Mouse (Mus musculus) gastrocnemius, adult 8-10 months (tissue): ENCODE measurements around the gene Afp. TPM values are rescaled to one million over a fixed set of nuclear protein-coding genes. Genes with fewer than 3 reads are reported as not detected.

ENCODE experiments used
- DNase-seq, 2 experiments: peaks; one replicate each; pipeline ENCODE4 v3.0.0; 2022; ENCODE audit warnings: low spot score in 2 of 2
- total RNA-seq, 4 experiments: library from RNA; stranded (reverse); gene quantifications; 2 replicates each; pipeline ENCODE4 v1.2.4; 2022

The Afp gene
- total RNA-seq, 4 experiments from 2014 or later = not detected

DNA sequence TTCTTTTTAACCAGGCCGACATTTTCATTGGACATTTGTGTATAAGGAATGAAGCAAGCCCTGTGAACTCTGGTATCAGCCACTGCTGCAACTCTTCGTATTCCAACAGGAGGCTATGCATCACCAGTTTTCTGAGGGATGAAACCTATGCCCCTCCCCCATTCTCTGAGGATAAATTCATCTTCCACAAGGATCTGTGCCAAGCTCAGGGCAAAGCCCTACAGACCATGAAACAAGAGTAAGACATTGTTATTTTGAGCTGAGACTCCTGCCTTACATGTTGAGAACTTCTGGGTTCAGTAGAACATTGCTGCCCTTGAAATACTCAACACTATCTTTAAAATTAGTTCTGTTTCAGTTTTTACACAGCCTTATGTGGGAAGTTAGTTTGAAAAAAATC lies 16.0 kb downstream of the Afp start:
- no peak for DNase-seq

GRCm38 (mm10) chr5:90507411-90507949 lies 16.9 kb downstream of the Afp start:
- DNase-seq = no peak

- no peak for DNase-seq
Measured at GRCm38 (mm10) chr5:90509828-90510592, 19.5 kb downstream of the Afp start.

DNA sequence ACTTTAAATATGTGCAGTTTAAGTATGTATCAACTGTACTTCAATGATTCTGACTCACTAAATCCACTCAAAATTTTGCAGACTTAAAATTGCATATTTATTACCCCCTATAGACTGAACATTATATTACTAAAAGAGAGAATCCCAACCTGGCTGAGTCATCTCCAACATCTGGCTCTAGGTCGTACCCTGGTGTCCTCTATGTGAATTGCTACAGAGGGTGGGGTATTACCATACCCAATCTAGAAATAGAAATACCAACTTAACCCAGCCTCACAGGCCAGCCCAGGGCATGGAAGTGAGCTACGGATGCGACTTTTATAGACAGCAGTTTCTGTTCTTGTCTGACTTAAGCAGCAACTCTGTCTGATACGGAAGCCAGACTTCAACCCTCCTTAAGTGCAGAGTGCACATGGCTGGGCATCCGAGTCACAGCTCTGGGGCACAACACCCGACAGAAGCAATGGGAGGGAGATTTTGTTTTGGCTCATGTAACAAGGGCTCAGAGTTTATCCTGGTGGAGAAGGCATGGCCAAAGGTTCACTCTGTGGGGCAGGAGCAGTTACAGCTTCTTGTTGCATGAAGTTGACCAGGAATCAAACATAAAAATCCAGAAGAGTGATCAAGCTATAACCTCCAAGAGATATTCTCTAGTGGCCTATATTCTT lies 21.9 kb downstream of the Afp start:
- DNase-seq = no peak

GRCm38 (mm10) chr5:90515561-90515960 lies 25.0 kb downstream of the Afp start:
- no peak for DNase-seq

DNA sequence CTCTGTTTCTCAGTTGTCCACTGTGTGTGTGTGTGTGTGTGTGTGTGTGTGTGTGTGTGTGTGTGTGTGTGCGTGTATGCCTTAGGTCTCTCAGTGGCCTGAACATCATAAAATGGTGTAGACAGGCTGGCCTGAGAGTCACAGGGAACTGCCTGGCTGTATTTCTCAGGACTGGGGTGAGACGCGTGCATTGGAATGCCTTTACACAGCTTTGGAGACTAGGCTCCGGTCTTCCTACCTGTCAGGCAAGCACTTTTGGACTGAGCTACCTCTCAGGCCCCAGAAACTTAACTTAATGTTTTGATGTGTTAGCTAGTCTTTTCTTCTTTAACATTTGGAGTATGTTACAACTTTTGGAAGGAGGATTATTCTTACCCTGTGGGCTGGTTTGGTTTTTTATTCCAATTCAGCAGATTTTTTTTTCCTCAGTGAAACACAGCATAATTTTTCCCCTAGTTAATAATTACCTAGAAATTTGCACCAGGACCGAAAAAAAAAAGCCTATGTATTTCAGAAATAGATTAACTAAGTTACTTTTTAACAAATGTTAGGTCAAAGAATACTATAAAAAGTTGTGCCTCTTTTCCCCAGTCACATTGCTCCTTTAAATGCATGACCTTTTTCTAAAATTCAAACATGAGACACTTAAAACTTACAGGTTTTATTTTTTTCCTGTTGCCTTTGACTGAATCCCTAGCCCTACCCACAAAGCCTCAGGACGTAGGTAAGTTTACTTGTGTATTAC lies 28.0 kb downstream of the Afp start, which contains the start of gene Afm:
Afm (plus strand) TSS at position 577 of the 745 bp plus-strand sequence.
- no peak for DNase-seq

- no peak for DNase-seq
Measured at GRCm38 (mm10) chr5:90551191-90551590, 60.7 kb downstream of the Afp start.

DNA sequence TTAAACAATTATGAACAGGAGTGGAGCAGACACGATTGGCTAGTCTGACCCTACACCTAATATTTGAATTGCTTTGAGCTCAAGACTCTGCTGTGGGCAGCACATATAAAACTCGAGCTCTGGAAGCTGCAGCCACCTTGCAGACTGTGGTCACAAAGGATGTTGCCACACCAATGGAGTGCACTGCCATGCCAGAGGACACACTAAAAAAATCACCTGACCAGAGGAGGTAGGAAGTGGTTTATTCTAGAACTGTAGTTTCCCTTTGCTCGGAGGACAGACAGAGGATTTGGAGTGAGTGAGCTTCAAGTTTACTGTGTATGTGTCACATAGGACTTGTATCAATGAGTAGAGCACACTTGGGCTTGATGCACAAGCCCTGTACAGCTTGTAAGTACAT lies 65.5 kb downstream of the Afp start:
- DNase-seq = no peak

Other genes starting within 250 kb of the Afp start
- gene Ankrd17, start 124.2 kb upstream of the Afp start, total RNA-seq = 10 to 100 TPM; 46.3 to 52.5 (median 48.1) TPM
- under 1 TPM; 0.19 to 0.46 (median 0.31) TPM for gene Gm9958, start 123.5 kb upstream of the Afp start, total RNA-seq
- 10 to 100 TPM in 1 of 4 experiments, under 1 TPM in 2, not detected in 1; 0.18 to 11.6 (median 0.34) TPM for gene Alb, start 29.8 kb upstream of the Afp start, total RNA-seq
- gene Afm, start 28.2 kb downstream of the Afp start, total RNA-seq = under 1 TPM in 1 of 4 experiments, not detected in 3; 0.16 TPM
- not detected for gene 5830473C10Rik, start 70.4 kb downstream of the Afp start, total RNA-seq
- gene Rassf6, start 149.9 kb downstream of the Afp start, total RNA-seq = not detected